Mouse (Mus musculus): ENCODE data around the gene Dst. TPM values are rescaled to one million over a fixed set of nuclear protein-coding genes. Genes with fewer than 3 reads are reported as not detected.

Gene Dst
- total and polyA plus RNA-seq, 3 experiments: 0.08 to 0.60 TPM; not detected in 1

DNA sequence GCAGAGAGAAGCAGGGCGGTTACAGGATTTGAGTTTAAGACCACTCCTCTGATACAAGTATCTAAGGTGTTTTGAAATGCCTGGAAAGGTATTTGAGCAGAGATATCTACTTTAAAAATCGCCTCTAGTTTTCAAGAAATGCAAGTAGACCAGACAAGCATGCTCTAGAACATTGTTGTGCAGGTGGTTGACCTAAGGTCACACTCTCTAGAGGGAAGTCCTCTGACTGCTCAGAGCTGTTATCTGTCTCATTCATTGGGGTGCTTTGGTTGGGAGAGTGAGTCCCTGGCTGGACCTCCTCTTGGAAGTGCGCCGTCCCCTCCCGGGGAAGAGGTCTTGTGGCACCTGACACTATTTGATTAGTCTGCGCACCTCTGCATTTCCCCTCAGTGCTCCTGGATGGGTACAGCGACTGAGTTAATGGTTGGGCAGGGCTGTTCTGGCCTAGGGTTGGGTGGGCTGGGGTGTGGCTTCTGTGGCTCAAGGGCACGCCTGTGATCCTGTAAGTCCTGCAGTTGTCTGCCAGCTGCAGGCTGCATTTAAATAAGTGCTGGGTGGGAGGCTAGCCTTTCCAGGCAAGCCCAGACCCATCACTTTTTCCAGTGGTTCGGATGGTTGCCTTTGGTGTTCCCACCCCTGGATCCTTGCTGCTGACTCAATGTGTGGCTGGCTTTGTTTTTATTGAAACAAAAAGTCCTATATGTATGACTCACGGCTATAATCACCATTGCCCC lies 165.6 kb downstream of the Dst start:
- H3K27me3 ChIP-seq (ENCODE audit: control insufficient read depth in 1 of 2, insufficient read depth in 2 of 2, low read length in 2 of 2): no peaks in the 10 kb centered on the region; a peak in 1 of 4 replicates
- no peak overlapping the region for H3K27ac ChIP-seq (ENCODE audit: control insufficient read depth, low read depth, low read length)
- no peaks in the 10 kb centered on the region for H3K9me3 ChIP-seq (replicated peaks; ENCODE audit: insufficient read depth, low read length)
- no peaks in the 10 kb centered on the region for H3K4me1 ChIP-seq (ENCODE audit: control insufficient read depth in 1 of 2, insufficient read depth in 2 of 2, low read length in 2 of 2)
- no peaks in the 10 kb centered on the region for H3K79me2 ChIP-seq (ENCODE audit: control insufficient read depth, insufficient read depth, low read length, poor library complexity)
- no peaks in the 10 kb centered on the region for H3K36me3 ChIP-seq (ENCODE audit: control insufficient read depth in 1 of 2, insufficient read depth in 2 of 2, low read length in 2 of 2)
- TF ChIP-seq MAFK (IDR thresholded peaks at IDR 0.05; ENCODE audit: borderline replicate concordance, low read depth, low read length) (no peak), RCOR1 (IDR thresholded peaks at IDR 0.05; ENCODE audit: low read depth, low read length) (no peak), ZNF384 (IDR thresholded peaks at IDR 0.05; ENCODE audit: low read depth, low read length) (no peak), RAD21 (IDR thresholded peaks at IDR 0.05; ENCODE audit: low read depth, low read length) (no peak), CHD2 (IDR thresholded peaks at IDR 0.05; ENCODE audit: low read length) (no peak), SIN3A (IDR thresholded peaks at IDR 0.05; ENCODE audit: low read length) (no peak), USF1 (IDR thresholded peaks at IDR 0.05; ENCODE audit: low read depth, low read length) (no peak), USF2 (IDR thresholded peaks at IDR 0.05; ENCODE audit: borderline replicate concordance in 1 of 2, insufficient read depth in 1 of 2, low read depth in 1 of 2, low read length in 2 of 2) (no peak), MAZ (IDR thresholded peaks at IDR 0.05; ENCODE audit: low read depth, low read length) (no peak), NELFE (IDR thresholded peaks at IDR 0.05; ENCODE audit: low read depth, low read length) (no peak), TBP (IDR thresholded peaks at IDR 0.05; ENCODE audit: low read depth, low read length) (no peak), JUND (IDR thresholded peaks at IDR 0.05; ENCODE audit: low read depth, low read length) (no peak)
- H3K9ac ChIP-seq (ENCODE audit: control insufficient read depth, low read depth, low read length, poor library complexity, severe bottlenecking): no peak overlapping the region
- no peak overlapping the region for H3K4me3 ChIP-seq (ENCODE audit: control insufficient read depth in 1 of 2, insufficient read depth in 1 of 2, low read depth in 2 of 2, low read length in 2 of 2)
- no peak for DNase-seq (ENCODE audit: low read depth, low spot score)

DNA sequence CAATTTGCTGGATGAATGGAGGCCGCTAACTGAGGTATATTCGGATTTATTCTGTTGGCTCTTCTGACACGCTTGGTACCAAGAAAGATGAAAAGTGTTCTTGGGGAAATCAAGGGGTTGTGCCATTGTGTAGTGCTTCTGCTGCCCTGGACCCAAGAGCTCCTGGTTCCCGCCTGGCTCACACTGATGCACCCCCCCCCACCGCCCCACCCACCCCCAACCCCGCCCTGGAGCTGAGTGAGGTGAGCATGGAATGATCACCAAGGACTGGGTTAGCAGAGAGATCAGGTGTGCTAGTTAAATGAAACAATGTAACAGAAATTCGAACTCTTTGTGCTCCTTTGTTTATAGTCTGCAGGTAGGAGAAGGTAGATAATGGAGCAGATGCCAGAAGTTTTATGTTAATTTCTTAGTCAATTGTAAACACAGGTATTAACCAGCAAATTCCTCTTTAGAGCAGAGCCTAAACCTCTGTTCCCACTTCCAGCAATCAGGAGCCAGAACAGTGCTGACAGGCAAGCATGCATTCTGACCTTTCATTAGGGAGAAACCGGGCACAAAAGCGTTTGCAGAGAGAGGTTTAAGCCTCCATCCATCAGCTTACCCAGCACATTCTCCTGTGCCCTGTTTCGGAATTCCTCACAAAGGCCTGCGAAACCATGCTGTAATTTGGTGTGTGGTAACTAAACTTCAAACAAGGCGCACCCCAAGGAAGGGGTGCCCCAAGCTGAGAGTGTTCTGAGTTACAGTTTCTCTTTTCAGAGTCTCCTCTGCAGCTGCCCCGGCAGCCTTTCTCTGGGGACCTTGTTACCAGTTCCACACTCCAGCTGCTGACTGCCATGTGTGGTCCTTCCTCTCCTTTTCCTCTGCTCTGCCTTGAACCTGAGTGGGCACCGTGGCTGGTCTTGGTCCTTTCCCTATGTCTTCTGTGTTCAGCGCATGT lies 166.5 kb downstream of the Dst start:
- H3K36me3 ChIP-seq (ENCODE audit: control insufficient read depth in 1 of 2, insufficient read depth in 2 of 2, low read length in 2 of 2): no peaks in the 10 kb centered on the region
- TF ChIP-seq BHLHE40 (IDR thresholded peaks at IDR 0.05; ENCODE audit: borderline replicate concordance, low read depth, low read length) (no peak), CHD2 (IDR thresholded peaks at IDR 0.05; ENCODE audit: low read length) (no peak), GABPA (IDR thresholded peaks at IDR 0.05; ENCODE audit: low read depth, low read length) (no peak), GATA1 (IDR thresholded peaks at IDR 0.05; ENCODE audit: low read depth, low read length) (no peak), CHD1 (IDR thresholded peaks at IDR 0.05; ENCODE audit: low read depth, low read length) (no peak), ZKSCAN1 (IDR thresholded peaks at IDR 0.05; ENCODE audit: low read depth, low read length) (no peak)
- no peak overlapping the region for H3K9ac ChIP-seq (ENCODE audit: control insufficient read depth, low read depth, low read length, poor library complexity, severe bottlenecking)
- no peak for DNase-seq (ENCODE audit: low read depth, low spot score)
- no peak overlapping the region for H3K4me3 ChIP-seq (ENCODE audit: control insufficient read depth in 1 of 2, insufficient read depth in 1 of 2, low read depth in 2 of 2, low read length in 2 of 2)
- no peaks in the 10 kb centered on the region for H3K9me3 ChIP-seq (replicated peaks; ENCODE audit: insufficient read depth, low read length)
- H3K79me2 ChIP-seq (ENCODE audit: control insufficient read depth, insufficient read depth, low read length, poor library complexity): no peaks in the 10 kb centered on the region
- H3K27ac ChIP-seq (ENCODE audit: control insufficient read depth, low read depth, low read length): no peak overlapping the region
- no peaks in the 10 kb centered on the region; a peak in 1 of 4 replicates for H3K27me3 ChIP-seq (ENCODE audit: control insufficient read depth in 1 of 2, insufficient read depth in 2 of 2, low read length in 2 of 2)
- H3K4me1 ChIP-seq (ENCODE audit: control insufficient read depth in 1 of 2, insufficient read depth in 2 of 2, low read length in 2 of 2): no peaks in the 10 kb centered on the region

All from MEL (cell line).